Mouse (Mus musculus) liver, embryonic 13.5 days (tissue): ENCODE measurements around the gene Hyal2. TPM values are rescaled to one million over a fixed set of nuclear protein-coding genes. Genes with fewer than 3 reads are reported as not detected.

Source experiments
- ATAC-seq: fragments of 200-750 bp; cut with Nextera tagmentation; 2 replicates; pipeline ENCODE4 v1.8.0; 2017; ENCODE audit warnings: low read depth, mild to moderate bottlenecking, moderate number of reproducible peaks, moderate library complexity
- DNase-seq: peaks from one replicate; pipeline ENCODE4 v3.0.0; 2022
- H3K27ac ChIP-seq: fragments of 300-500 bp; sonication (generic); 2 replicates; pipeline ENCODE4 v1.5.1; 2015; ENCODE audit warnings: moderate library complexity, mild to moderate bottlenecking, inconsistent platforms
- H3K27me3 ChIP-seq: fragments of 300-500 bp; sonication (generic); 2 replicates; pipeline ENCODE4 v1.6.1; 2015; ENCODE audit warnings: mild to moderate bottlenecking, inconsistent platforms
- H3K36me3 ChIP-seq: fragments of 300-500 bp; sonication (generic); 2 replicates; pipeline ENCODE4 v1.6.1; 2015; ENCODE audit warnings: mild to moderate bottlenecking, inconsistent platforms
- H3K4me1 ChIP-seq: fragments of 300-500 bp; sonication (generic); replicated peaks from 2 replicates; pipeline ENCODE4 v1.6.1; 2015; ENCODE audit warnings: inconsistent platforms
- H3K4me2 ChIP-seq: fragments of 300-500 bp; sonication (generic); 2 replicates; pipeline ENCODE4 v1.6.1; 2015; ENCODE audit warnings: inconsistent platforms, mild to moderate bottlenecking, moderate library complexity
- H3K4me3 ChIP-seq: fragments of 300-500 bp; sonication (generic); replicated peaks from 2 replicates; pipeline ENCODE4 v1.5.1; 2015; ENCODE audit warnings: mild to moderate bottlenecking, inconsistent platforms
- H3K9ac ChIP-seq: fragments of 300-500 bp; sonication (generic); 2 replicates; pipeline ENCODE4 v1.6.1; 2015; ENCODE audit warnings: mild to moderate bottlenecking, inconsistent platforms
- H3K9me3 ChIP-seq: fragments of 300-500 bp; sonication (generic); replicated peaks from 2 replicates; pipeline ENCODE4 v1.6.1; 2016; ENCODE audit warnings: inconsistent platforms
- WGBS: fragments of 180-500 bp; shearing (Covaris S2); methylation state at CpG from one replicate; pipeline ENCODE4 v1.1.7; 2015; ENCODE audit not compliant: insufficient replicate concordance; 5-methylcytosine and 5-hydroxymethylcytosine counted together
- polyA plus RNA-seq: library from polyadenylated mRNA; unstranded; fragments of >200 nt; fragmentation: Nextera tagmentation; extraction: Ambion mirVana; gene quantifications from 2 replicates; pipeline ENCODE4 v1.2.1, GENCODE M21; 2015

Gene Hyal2
- polyA plus RNA-seq, 1 experiment from 2014 or later = 43.8 TPM

GRCm38 (mm10) chr9:107594281-107595062 is 26.7 kb downstream of the Hyal2 start:
- Histone ChIP-seq H3K4me2 (no peak overlapping the region), H3K9ac (no peak overlapping the region), H3K4me3 (no peak overlapping the region), H3K4me1 (peaks cover 59% of the 10 kb centered on the region), H3K27me3 (peaks cover 12% of the 10 kb centered on the region), H3K27ac (no peak overlapping the region), H3K36me3 (peaks cover 62% of the 10 kb centered on the region), H3K9me3 (no peaks in the 10 kb centered on the region)
- ATAC-seq (no peak), DNase-seq (no peak)
- 81% methylated on average over 8 of the region's 8 CpGs for WGBS

DNA sequence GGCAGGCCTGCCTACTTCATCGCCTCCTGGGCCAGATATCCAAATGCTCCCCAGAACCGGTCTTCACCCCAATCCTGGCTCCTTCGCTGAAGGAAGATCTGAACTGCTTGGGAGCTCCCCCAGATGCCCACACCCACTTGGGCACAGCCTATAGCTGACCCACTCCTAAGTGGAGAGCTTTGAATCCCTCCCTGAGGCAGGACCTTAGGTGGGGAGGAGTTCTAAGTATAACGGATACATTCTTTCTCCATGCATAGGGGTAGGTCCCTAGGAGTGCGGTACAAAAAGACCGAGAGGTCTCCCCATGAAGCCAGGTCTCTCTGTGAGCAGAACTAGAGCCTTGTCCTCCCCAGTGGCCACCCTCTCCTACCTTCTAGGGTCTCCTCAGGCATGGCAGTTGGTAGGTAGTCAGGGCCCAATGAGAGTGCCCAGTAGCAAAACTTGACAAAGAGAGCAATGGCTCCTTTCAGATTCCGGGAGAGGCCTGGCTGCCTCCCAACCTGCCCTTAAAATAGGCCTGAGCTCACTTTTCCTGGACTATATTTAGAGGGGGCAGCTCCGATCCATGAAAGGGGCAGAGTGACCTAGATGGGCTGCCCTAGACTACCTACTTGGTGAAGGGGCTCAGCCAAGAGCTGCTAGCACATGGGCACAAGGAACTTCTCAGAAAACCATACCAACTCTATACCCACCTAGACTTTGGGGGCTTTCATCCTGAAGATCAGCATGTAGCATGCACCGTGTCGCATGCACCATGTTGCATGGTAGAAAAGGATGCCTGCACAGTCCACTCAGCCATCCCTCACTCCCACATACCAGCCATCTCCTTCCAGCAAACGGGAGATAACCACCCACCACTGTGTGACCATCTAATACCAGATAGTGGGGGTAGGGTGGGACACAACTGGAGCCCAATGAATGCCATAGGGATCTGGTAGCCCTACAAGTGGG is 29.1 kb downstream of the Hyal2 start:
- no peak for DNase-seq
- no peak overlapping the region for H3K4me3 ChIP-seq
- no peak overlapping the region for H3K4me2 ChIP-seq
- H3K9me3 ChIP-seq = no peaks in the 10 kb centered on the region
- H3K4me1 ChIP-seq = peaks cover 47% of the 10 kb centered on the region
- H3K27ac ChIP-seq = no peak overlapping the region
- H3K27me3 ChIP-seq = peaks cover 31% of the 10 kb centered on the region
- H3K9ac ChIP-seq = no peak overlapping the region
- peaks cover 38% of the 10 kb centered on the region for H3K36me3 ChIP-seq
- no peak for ATAC-seq
- WGBS = 77% methylated on average over 11 of the region's 11 CpGs

GRCm38 (mm10) chr9:107598385-107598784 is 30.6 kb downstream of the Hyal2 start:
- Histone ChIP-seq H3K9ac (no peak overlapping the region), H3K4me2 (no peak overlapping the region), H3K4me3 (no peak overlapping the region), H3K36me3 (peaks cover 23% of the 10 kb centered on the region), H3K27me3 (peaks cover 34% of the 10 kb centered on the region), H3K27ac (no peak overlapping the region), H3K4me1 (peaks cover 53% of the 10 kb centered on the region), H3K9me3 (no peaks in the 10 kb centered on the region)
- ATAC-seq (no peak), DNase-seq (no peak)
- WGBS = 61% methylated on average over 5 of the region's 5 CpGs

DNA sequence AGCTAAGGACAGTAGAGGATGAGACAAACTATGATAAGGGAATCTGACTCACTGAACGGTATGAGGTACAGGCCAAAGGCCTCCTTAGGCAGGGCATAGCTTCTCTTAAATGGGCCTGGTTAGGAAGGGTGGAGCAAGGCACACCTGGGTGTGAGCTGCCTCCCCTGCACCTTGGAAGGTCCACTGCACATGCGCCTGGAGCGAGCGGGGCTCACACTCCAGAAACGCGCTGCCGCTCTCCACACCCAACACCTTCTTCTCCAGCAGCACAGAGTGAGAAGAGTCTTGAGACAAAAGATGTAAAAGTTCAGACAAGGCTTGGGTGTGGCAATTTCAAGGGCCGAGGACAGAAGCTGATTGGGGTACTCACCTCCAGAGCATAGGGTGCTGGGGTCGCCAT is 31.7 kb downstream of the Hyal2 start:
- Histone ChIP-seq H3K4me1 (peaks cover 49% of the 10 kb centered on the region), H3K4me2 (no peak overlapping the region), H3K9ac (no peak overlapping the region), H3K4me3 (no peak overlapping the region), H3K27me3 (peaks cover 42% of the 10 kb centered on the region), H3K36me3 (peaks cover 13% of the 10 kb centered on the region), H3K9me3 (no peaks in the 10 kb centered on the region), H3K27ac (no peak overlapping the region)
- no peak for ATAC-seq
- no peak for DNase-seq
- WGBS = 76% methylated on average over 9 of the region's 9 CpGs

DNA sequence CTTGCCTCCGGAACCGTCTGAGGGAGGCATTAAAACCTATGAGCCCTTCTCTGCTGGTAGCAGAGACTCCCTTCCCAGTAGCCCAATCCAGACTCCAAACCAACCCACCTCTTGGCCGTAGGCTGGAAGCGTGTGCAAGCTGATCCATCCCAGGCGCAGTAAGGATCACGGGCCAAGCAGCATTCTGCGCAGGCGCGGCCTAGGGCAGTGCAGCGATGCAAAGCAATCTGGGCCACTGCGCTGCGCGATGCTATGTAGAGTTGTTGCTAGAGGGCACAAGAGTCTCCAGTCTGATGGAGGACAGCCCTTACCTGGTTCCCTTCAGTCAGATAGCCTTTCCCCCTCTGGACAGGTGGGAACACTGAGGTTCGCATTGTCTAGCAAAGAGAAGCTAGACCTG is 32.1 kb downstream of the Hyal2 start:
- Histone ChIP-seq H3K4me1 (peaks cover 52% of the 10 kb centered on the region), H3K9ac (no peak overlapping the region), H3K4me3 (no peak overlapping the region), H3K36me3 (peaks cover 9% of the 10 kb centered on the region), H3K9me3 (no peaks in the 10 kb centered on the region), H3K27me3 (peaks cover 42% of the 10 kb centered on the region), H3K4me2 (no peak overlapping the region), H3K27ac (no peak overlapping the region)
- ATAC-seq = no peak
- DNase-seq = no peak
- 61% methylated on average over 14 of the region's 14 CpGs for WGBS

DNA sequence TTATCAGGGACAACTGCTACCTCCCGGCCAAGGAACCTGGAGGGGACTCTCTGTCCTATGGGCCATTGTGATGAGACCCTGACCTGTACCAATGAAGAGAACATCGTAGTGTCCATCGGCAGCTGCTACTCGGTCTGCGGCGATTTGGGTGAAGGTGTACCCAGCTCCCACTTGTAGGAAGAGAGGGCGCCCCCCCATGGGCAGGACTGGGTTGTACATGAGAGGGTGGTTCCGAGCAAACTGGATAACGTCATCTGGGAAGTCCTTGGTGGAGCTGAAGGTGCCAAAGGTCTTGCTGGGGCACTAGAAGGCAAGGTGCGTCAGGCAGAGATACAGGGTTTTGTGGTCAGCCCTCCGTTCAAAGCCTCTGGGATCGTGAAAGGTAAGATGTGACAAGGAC is 33.0 kb downstream of the Hyal2 start:
- H3K9me3 ChIP-seq = no peaks in the 10 kb centered on the region
- H3K27ac ChIP-seq = no peak overlapping the region
- no peak overlapping the region for H3K4me3 ChIP-seq
- DNase-seq = no peak
- H3K9ac ChIP-seq = no peak overlapping the region
- WGBS = 61% methylated on average over 12 of the region's 12 CpGs
- ATAC-seq = no peak
- no peak overlapping the region for H3K4me2 ChIP-seq
- peaks cover 59% of the 10 kb centered on the region for H3K4me1 ChIP-seq
- peaks cover 4% of the 10 kb centered on the region; the same call in 1 of the 2 replicates for H3K36me3 ChIP-seq
- peaks cover 45% of the 10 kb centered on the region for H3K27me3 ChIP-seq

DNA sequence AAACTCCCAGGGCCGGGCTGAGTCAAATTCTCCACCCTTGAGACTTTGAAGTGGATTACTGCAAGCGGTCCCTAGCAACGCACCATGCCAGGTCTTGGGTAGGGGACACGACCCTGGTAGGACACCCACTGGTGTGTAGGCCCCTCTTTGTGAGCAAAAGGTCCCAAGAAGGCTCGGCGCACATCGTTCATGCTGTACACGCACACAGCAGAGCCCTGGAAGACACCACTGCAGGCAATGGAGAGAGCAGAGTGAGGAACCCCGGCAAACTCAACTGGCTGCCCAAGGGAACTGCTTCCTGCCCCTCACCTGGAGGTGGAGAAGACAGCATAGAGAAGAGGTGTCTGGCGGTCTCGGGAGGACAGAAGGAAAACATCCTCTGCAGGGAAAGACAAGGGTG is 33.5 kb downstream of the Hyal2 start:
- Histone ChIP-seq H3K4me2 (no peak overlapping the region), H3K9me3 (no peaks in the 10 kb centered on the region), H3K4me1 (peaks cover 59% of the 10 kb centered on the region), H3K9ac (no peak overlapping the region), H3K4me3 (no peak overlapping the region), H3K36me3 (no peaks in the 10 kb centered on the region), H3K27me3 (peaks cover 51% of the 10 kb centered on the region), H3K27ac (no peak overlapping the region)
- DNase-seq = no peak
- no peak for ATAC-seq
- WGBS = 70% methylated on average over 11 of the region's 11 CpGs

DNA sequence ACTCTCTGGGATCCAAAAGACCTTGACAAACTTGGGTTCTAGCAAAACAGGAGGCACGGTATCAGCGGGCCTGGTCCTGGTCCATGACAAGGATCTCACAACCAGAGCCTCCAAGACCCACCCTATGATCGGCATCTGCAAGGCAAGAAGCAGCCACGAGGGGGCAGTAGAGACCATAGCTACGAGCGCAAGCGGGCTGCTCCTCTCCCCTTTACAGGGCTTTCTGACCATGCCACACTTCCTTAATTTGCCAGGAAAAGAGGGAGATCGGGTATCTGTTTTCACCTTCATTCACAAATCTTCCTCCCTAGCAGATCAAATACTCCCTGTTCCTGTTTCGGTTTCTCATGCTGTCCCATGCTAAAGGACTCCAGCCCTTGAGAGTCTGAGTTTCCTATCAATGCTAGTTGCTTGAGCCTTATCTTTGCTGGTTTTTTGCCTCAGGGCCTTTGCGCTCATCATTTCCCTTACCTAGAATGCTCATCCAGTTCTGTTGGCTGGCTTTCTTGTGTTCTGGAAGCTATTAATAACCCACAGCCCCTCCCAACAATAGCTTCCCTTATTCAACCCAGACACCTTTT is 34.4 kb downstream of the Hyal2 start:
- Histone ChIP-seq H3K9me3 (no peaks in the 10 kb centered on the region), H3K4me2 (peak overlapping the region; percentile 46), H3K9ac (peak overlapping the region; percentile 31; the same call in 1 of the 2 replicates), H3K36me3 (no peaks in the 10 kb centered on the region), H3K27me3 (peaks cover 58% of the 10 kb centered on the region), H3K4me1 (peaks cover 59% of the 10 kb centered on the region), H3K27ac (no peak overlapping the region), H3K4me3 (peak overlapping the region; percentile 9; the same call in 1 of the 2 replicates)
- DNase-seq (peak; percentile 81), ATAC-seq (peak; percentile 59)
- under 1% methylated on average over 10 of the region's 10 CpGs for WGBS

DNA sequence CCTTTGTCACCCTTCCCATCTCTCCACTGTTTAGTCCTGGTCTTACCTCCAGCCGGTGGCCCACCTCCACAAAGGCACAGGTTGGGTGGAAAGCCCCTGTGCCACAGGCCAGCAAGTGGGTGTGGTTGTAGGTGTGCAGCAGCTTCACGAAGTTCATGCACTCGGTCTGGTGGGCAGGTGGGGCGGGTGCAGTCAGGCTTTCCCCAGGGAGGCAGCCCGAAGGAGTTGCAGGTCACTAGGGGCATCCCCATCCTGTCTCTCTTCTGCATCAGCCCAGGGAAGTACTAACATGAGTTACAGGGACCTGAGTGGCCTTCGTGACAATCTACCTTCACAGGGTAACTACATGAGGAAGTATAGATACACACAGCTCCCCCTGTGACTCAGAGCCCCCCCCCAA is 35.5 kb downstream of the Hyal2 start:
- 58% methylated on average over 6 of the region's 6 CpGs for whole genome bisulfite sequencing
- Histone ChIP-seq H3K36me3 (no peaks in the 10 kb centered on the region), H3K4me1 (peaks cover 61% of the 10 kb centered on the region), H3K27me3 (peaks cover 58% of the 10 kb centered on the region), H3K9ac (no peak overlapping the region), H3K4me2 (no peak overlapping the region), H3K4me3 (no peak overlapping the region), H3K27ac (no peak overlapping the region), H3K9me3 (no peaks in the 10 kb centered on the region)
- no peak for ATAC-seq
- no peak for DNase-seq

DNA sequence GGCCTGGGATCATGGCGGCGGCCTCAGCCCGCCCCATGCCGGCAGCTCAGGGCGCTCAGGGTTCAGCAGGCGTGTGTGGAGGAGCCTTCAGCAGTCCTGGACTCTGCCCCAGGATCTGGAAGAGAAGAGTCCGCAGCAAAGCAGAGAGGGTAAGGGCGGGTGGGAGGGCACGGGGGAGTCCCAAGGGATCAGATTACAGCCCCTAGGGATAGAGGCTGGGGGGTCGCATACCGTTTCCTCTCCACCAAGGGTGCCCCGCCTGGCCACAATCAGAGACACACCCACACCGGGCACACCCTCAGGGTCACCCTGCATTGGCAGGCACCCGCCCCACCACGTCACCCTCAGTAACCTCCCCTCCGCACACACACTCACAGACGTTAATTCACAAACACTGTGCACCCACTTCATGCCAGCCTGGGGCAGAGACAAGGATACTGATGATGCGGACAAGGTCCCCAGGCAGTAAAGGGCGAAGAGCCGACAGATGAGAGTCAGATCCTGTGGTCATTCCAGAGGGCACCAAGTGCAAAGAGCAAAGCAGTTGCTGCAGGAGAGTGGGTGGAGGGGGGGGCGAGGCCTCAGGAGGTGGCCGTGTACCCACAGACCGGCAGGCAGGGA is 37.4 kb downstream of the Hyal2 start:
- H3K4me3 ChIP-seq = no peak overlapping the region
- no peak overlapping the region for H3K27ac ChIP-seq
- peaks cover 39% of the 10 kb centered on the region for H3K27me3 ChIP-seq
- H3K4me1 ChIP-seq = peaks cover 55% of the 10 kb centered on the region
- ATAC-seq = 0 out of 2 replicates have a peak, but pooled peaks have one; percentile 25
- H3K36me3 ChIP-seq = no peaks in the 10 kb centered on the region
- H3K9ac ChIP-seq = no peak overlapping the region
- H3K9me3 ChIP-seq = no peaks in the 10 kb centered on the region
- WGBS = 39% methylated on average over 23 of the region's 23 CpGs
- no peak for DNase-seq
- H3K4me2 ChIP-seq = no peak overlapping the region

DNA sequence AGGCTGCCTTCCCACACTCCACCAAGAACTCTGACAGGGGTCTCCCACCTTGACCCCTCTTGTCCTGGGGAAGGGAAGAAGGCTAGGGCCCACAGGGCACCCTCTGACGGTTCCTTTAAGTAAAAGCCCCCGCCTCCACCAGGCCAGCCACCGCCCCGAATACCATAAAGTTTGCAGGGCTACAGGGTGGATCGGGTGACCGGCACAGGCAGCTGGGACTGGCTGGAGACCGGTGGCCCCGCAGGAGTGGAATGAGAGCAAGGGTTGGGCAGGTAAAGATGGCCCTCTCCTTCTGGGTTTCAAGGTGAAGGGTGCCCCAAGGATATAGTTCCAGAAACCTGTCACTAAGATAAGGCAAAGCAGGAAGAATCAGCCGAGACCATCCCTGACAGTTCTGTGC is 38.8 kb downstream of the Hyal2 start:
- H3K27me3 ChIP-seq = peaks cover 27% of the 10 kb centered on the region
- no peak overlapping the region for H3K4me2 ChIP-seq
- H3K27ac ChIP-seq = no peak overlapping the region
- DNase-seq = no peak
- H3K9ac ChIP-seq = no peak overlapping the region; the same call in 1 of the 2 replicates
- no peaks in the 10 kb centered on the region for H3K36me3 ChIP-seq
- no peak overlapping the region for H3K4me3 ChIP-seq
- WGBS = 42% methylated on average over 9 of the region's 9 CpGs
- H3K9me3 ChIP-seq = no peaks in the 10 kb centered on the region
- ATAC-seq = no peak
- H3K4me1 ChIP-seq = peaks cover 59% of the 10 kb centered on the region
